Mouse (Mus musculus): Measurements from ENCODE around the gene Rgs8.

GRCm38 (mm10) chr1:153667244-153667727 is 14.5 kb downstream of the Rgs8 start:
- no peak for TF ChIP-seq EP300 (IDR thresholded peaks at IDR 0.05; ENCODE audit: low read depth)
- TF ChIP-seq CTCF (IDR thresholded peaks at IDR 0.05; ENCODE audit: low read depth): no peak

All from liver, embryonic 14.5 days (tissue).